Mouse (Mus musculus) liver, adult 2 months (tissue): ENCODE data around the gene Itpr2.

Experiments used
- CTCF ChIP-seq: fragments of 200-500 bp; IDR thresholded peaks from 2 replicates; pipeline ENCODE4 v1.5.1; 2011; ENCODE audit warnings: low read depth, low read length, control low read depth
- POLR2A ChIP-seq: fragments of 200-500 bp; IDR thresholded peaks from 2 replicates; pipeline ENCODE4 v1.6.1; 2011; ENCODE audit warnings: low read length, control low read depth; ENCODE audit not compliant: insufficient read depth; ENCODE audit errors: extremely low read depth

GRCm38 (mm10) chr6:146489841-146490240, 12.2 kb downstream of the Itpr2 start:
- TF ChIP-seq CTCF (no peak), POLR2A (no peak)
